Mouse (Mus musculus): ENCODE measurements around the gene Glg1.
"Not testable (repeated sequence)": the region's sequence is repeated elsewhere in the genome, so short reads cannot be mapped to it uniquely, and the experiment has no call there.

The Glg1 gene

DNA sequence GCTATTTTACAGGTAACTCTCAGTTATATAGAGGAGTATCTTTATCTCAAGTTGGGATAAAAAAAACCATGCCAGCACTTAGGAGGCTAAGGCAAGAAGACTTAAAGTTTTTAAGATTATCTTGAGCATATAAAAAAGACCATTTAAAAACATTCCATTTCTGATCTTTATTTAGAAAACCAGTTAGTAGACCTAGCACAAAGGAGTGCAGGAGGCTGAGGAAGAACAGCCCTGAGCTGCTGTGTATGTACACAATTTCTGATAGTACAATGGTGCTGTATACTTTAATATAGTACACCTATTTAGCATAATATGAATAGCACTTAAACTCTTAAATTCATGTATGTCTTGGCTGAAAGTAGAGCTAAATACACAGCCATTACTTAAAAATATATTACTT is 10.9 kb downstream of the Glg1 start:
- DNase-seq = no peak

DNA sequence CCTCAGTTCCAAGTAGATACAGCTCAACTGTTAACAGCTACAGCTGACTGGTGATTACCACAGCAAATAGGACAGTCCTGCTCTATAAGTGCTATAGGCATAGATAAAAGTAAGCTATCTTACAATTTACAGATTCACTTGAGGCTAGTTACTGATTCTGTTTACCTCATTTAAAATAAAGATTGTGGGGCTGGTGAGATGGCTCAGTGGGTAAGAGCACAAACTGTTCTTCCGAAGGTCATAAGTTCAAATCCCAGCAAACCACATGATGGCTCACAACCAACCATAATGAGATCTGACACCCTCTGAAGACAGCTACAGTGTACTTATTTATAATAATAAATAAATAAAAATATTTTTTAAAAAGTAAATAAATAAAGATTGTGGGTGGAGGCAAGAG is 12.2 kb downstream of the Glg1 start:
- not testable (repeated sequence) for DNase-seq

DNA sequence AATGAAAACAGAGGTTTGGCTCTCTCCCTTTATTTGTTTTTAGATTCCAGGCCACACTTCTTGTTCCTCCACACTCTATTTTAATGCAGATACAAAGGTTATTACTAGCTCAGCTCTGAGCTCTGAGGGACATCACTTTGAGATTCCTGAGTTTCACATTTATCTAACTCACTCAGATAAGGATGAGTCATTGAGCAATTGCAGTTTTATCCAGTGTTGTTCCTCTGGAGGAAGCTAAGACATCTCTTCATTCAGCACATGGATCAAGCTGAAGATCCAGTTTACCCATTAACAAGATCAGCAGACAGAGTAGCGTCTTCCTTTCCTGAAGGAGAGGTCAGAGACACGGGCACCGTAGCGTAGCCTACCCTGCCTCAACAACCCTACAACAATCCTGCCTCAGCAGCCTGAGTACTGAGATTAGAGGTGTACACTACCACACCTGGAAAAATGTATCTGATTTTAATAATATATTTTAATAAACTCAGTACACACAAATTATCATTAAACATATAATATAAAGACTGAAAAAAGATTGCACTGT is 12.7 kb downstream of the Glg1 start:
- DNase-seq = no peak

DNA sequence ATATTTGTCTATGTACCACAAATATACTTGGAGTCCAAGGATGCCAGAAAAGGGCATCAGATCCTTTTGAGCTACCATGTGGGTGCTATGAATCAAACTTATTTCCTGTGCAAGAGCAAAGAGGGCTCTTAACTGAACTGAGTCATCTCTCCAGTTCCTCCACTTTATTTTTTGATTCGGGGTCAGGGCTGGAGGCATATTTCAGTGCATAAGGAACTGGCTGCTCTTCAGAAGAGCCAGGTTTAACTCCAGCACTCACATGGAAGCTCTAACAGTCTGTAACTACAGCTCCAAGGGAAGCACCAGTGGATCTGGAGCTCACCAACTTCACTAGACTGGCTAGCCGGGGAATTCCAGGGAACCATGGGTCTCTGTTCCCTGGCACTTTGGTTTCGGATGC is 21.7 kb downstream of the Glg1 start:
- no peak for DNase-seq

DNA sequence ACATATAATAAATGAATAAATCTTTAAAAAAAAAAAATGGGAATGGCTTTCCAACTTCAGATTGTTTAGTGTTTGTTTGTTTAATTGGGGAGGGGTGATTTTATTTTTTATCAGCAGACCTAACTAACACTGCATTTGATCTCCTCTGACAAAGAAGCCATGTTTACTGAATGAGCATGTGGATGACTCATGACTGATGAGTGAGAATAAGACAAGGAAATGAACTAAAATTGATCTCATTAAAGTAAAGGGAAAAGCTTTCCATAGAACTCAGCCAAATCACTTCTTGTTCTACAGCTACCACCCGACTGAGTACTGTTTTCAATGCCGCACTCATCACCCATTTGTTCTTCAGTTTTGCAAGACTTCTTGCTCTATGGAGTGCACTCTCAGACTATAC is 25.3 kb downstream of the Glg1 start:
- DNase-seq = no peak

DNA sequence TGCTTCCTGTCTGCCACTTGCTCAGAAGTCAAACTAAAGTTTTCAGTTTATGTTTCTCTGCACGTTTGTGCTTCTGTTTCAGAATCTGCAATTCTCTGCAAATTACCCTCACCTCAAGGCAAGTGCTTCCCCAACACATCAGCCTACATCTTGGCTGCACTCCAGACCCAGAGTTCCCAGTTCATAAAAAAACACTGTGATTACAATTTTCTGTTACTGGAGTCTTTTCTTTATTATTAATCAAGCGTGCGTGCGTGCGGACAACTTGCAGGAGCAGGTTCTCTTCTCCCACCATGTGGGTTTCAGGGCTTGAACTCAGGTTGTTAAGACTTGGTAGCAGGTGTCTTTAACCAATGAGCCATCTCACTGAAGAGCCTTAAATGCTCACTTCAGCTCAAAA is 34.9 kb downstream of the Glg1 start:
- DNase-seq = peak; percentile 34

DNA sequence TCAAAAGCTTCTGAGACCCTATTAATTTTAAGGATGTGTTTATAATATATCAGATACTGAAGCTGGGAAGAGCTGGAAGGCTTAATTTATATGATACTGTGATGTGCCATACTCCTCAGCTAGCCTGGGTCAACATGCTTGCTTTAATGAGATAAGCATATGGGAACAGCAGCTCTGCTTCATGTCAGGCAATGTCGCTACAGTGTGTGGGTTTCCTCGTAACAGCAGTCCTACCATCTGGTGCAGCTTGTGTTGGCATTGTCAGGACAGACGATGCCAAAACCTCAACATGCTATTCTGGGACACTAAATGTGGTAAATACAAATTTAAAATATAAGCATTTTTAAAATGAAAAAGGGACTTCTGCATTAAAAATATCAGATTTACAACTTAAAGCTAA is 40.9 kb downstream of the Glg1 start:
- DNase-seq = peak; percentile 27

DNA sequence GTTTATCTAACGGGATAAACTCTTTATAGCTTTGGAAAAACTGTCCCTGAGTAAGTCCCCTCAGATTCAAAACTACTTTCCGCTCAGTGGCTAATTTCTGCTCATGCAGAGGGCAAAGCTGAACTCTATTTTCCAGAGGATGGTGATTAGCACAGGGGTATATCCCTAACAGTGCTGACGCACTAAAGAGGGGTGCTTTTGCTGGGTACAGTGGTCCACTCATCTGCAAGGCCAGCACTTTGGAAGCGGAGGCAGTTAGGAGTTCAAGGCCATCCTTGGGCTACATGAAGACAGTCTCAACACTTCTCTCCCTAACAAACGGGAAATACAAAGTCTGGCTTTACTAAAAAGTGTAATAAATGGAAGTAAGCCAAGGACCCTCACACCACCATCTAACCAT is 45.6 kb downstream of the Glg1 start:
- DNase-seq = no peak

DNA sequence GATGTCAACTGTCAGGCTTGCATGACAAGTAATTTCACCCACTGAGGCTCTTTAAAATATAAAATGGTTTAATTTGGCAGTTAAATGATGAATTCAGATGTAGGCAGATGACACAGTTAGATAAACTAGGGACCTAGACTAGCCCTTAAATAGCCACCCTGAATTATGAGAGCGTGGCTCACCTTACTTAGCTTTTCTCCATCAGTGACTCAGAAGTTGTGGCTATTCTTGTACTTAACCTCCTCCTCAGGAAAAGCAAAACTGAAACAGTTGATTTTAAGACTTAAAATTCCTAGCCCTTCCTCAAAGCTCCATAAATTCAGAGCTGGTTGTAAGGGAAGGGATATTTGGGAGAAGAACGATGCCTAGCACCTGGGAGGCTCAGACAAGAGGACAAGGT is 47.8 kb downstream of the Glg1 start:
- no peak for DNase-seq

DNA sequence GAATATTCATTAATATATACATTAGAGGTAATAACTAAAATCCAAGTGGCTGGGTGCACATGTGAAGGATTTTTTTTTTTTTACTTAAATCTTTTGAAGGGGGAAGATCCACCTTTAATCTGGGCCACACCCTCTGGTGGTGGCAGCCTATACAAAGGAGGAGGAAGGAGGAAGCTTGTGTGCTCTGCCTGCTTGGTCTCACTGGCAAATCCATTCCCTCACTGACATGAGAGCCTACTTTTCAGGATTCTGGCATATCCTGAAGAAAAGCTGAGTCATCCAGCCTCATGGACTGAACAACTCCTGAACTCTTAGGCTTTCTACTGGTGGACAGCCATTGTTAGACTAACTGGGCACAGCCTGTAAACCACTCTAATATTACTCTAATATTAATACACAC is 49.1 kb downstream of the Glg1 start:
- DNase-seq = no peak

DNA sequence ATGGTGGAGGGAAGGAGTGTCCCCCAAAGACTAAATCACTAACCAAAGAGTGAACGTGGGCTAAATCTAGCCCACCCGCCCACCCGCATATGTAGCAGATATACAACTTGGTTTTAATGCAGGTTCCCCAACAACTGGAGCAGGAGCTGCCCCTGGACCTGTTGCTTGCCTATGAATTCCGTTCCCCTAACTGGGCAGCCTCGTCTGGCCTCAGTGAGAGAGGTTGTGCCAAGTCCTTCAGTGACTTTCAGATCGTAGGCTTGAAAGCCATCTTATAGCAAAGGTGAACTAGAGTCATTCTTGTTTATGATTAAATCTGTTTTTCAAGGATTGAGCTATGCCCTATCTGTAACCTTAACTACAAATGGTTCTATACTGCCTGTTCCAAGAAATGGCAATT is 52.7 kb downstream of the Glg1 start:
- DNase-seq = no peak

DNA sequence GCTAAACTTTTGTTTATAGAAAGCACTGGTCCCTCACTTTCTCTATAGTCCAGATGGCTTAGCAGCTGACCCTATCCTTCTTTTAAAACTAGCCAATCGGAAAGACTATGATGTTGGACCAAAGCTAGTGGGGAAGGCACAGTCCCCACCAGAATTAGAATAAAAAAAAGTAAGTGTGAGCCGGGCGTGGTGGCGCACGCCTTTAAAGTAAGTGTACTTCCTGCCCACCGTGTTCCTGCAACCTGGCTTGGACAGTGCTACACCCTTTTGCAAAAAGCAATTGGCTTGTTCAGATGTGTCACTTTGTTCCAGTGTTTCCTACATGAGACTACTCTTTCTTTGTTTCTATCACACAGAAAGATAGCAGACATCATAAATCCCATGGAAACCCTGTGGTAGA is 54.0 kb downstream of the Glg1 start:
- DNase-seq = no peak

DNA sequence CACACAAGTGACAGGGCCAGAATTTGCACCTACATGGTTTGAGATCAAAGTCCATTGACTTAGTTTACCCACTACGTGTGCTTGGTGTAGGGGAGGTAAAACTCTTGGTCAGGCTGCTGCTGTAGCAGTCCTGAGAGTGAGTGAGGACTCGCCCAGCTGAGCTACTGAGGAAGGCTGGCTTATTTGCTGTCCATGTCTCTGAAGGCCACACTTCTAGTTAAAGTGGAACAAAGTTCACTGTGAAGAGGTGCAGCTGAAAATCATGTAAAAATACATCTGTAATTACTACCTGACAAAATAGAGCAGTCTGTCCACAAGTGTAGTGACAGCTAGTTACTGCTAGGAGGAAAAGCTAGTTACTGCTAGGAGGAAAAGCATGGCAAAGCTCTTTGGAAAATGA is 55.7 kb downstream of the Glg1 start:
- no peak for DNase-seq

DNA sequence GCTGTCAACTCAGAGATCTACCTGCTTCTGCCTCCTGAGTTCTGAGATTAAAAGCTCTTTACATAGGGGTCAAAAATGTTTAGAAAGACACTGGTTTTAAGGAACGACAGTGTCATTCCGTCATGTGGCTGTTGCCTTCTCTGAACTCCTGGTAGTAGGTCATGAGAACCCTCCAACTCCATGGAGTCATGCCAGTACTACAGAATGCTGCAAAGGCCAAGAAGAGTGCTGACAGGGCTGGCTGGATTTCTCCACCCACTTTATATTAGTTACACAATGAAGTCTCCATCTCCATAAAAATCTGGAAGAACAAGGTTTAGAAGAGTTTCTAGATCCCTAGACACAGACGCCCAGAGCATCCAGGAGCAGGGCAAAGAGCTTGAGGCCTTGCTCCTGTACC is 61.0 kb downstream of the Glg1 start:
- no peak for DNase-seq

DNA sequence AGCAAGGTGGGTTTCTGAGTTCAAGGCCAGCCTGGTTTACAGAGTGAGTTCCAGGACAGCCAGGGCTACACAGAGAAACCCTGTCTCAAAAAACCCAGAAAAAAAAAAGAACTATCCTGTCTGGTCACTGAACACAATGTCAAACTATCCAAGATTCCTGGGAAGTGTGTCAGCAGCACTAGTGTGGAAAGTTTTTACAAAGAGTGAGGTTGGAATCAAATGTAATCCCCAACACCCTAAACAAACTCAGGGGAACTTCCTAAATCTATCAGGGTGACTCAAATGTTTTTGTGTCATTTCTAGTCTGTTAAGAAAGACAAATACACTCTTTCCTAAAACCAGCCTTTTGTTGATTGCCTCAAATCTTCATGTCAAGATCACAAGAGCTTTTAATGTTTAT is 62.8 kb downstream of the Glg1 start:
- no peak for DNase-seq

DNA sequence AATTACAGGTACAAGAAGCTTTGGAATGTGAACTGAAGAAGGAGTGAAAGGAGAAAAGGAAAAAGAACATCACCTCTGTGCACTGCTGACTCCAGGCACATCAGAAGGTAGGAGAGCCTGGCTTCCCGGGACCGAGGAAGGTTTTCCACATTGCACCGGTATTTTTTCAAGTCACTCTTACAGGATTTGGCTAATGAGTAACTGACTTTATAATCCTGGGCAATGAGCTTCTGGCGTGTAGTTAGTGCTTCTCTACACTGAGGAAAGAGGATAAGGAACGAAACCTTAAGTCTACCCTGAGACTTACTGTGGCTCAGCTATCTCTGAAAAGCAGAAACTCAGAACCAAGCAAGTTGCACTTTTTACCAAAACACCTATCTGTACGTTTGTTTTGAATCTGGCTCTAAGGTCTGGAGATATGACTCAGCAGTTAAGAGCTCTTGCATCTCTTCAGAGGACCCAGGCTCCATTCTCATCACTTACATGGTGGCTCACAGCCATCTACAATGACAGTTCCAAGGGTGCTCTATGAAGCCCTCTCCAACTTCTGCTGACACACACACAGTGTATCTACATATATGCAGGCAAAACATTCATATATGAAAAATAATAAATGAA is 70.3 kb downstream of the Glg1 start:
- no peak for DNase-seq

DNA sequence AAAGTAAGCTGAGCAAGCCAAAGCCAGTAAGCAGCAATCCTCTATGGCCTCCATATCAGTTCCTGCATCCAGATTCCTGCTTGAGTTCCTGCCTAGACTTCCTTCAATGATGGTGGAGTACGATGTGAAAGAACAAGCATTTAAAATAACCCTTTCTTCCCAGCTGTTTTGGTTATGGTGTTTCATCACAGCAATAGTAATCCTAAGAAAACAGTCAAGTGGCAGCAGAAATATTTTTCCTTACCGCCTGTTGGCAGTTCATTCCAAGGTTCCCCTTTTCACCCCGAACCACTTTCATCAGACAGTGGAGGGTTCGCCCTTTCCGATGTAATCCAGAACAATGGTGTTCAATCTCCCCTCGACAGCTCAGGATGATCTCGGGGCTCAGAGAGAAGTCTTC is 71.5 kb downstream of the Glg1 start:
- DNase-seq = no peak

DNA sequence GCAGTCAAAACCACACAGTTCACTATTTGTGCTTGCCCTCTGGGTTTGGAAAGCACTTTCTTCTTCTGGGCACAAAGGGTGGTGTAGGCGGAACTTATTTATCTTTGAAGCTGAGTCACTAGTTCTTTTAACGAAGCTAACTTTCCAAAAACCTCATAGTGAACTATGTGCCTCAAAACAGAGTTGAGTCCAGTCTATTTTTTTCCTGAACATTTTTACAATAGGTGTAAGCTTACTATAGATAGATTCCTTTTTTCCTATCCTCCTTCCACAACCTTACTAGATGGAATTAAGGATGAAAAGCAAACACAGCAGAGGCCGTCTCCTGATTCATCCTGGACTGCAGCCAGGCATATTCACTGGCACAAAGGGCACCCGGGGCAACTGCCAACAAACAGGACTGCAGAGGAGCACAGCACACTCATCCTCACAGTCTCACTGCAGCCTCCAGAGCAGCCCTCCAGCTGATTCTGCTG is 73.5 kb downstream of the Glg1 start:
- DNase-seq = peak; percentile 16

DNA sequence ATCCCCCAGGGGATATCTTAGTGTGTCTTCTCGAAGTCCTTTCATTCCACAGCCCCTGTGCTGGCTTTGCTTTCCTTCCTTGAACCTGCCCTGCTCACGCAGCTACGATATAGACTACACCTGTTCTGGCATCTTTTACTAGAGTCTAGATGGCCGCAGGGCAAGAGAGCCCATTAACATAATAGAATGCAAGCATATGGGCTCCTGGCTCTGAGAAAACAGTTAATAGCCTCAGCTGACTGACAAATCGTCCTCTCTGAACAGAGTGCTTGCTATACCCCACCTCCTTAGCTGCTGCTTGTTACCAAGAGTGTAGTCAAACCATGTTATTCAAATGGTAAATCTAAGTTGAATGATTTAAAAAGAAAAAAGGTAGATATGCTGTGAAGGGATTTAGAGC is 87.4 kb downstream of the Glg1 start:
- no peak for DNase-seq

DNA sequence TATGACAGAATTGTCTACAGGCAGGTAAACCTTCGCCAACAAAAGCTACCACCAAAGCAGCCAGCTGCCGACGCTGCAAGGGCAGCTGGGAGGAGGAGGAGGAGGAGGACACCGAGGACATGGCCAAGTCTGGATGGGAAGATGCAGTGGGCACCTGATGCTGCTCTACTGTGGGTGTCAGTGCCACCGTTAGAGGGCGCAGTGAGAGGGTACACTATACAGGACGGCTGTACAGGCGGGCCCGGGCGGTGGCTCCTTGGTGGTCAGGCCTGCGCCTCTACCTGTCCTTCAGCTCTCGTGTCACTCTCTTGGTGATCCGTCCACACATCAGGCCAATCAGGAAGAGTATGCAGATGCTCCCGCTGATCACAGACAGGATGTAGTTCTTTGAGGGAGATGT is 101.4 kb downstream of the Glg1 start:
- DNase-seq = peak; percentile 59

DNA sequence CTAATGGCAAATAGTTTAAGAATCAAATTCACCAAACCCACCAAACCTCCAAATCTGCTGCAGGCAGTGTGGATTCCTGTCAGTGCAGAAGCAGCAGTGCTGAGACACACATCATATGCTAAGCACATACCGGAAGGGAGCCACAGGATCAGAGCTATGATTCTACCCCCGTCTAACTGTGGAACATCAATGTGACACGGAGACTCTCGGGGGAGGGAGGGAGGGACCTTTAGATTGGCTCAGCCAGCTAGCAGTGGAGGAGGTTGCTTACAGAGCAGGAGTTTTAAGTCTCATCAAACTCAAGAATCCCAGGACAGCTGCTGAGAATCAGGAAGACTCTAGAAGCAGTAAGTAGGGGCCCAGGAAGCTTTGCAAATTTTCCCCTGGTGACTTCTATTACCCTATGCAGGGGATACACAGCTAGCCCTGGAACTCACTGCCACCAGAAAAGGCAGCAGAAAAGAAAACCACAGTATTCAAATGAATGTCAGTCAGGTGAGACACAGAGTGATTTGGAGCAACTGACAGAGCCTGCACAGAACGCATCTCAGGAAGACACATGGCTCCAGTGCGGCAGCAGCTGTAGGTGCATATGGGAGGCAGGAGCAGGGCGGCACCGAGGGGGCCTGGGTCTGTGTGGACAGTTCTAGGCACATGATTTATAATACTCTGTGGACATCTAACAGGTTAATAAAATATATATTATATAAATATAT is 103.1 kb downstream of the Glg1 start:
- DNase-seq = no peak

DNA sequence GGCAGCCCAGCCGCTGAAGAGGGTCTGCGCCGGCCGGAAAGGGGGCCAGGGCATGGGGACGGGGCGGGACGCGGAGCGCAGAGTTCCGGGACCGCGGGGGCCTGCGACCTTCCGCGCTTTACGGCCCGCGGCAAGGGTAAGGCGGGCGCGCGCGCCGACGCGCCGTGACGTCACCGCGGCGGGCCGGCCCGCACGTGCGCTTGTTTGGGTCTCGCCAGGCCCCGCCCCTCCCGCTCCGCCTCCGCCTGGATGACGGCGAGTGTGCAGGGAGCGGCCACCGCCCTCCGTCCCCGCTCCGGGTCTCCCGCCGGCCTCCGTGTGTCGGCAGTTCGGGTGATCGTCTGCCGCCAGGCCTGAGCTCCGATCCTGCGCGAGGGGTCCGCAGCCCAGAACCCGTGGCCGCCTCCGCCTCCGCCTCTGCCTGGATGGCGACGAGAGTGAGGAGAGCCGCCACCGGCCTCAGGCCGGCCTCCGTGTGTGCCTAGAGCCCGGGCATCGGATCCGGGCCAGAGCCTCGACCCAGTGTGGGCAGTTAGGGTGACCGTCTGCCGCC is 113.5 kb downstream of the Glg1 start:
- peak; percentile 95 for DNase-seq

DNA sequence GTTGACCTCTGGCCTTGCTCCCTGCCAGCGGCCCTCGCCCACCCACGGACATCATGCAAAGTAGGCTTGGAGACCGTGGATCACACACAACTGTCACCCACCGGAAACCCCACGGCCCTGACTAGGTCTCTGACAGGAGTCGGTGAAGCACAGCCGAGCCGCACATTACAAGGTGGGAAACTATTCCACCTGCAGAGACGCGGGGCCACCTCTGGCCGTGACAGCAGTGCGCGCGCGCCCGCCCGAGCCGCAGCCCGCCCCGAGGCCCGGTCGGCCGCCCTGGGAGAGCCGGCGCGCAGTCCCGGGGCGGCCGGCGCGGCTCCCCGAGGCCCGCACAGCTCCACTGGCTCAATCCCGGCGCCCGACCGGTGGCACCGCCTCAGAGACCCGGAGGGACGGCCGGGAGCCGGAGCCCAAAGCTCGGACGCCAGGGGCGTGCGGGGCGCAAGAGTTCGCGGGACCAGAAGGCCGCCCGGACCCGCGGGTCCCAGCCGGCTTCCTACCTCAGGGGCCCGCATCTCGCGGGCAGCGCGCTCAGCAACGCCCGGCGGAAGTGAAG is 114.0 kb downstream of the Glg1 start:
- DNase-seq = peak; percentile 19

DNA sequence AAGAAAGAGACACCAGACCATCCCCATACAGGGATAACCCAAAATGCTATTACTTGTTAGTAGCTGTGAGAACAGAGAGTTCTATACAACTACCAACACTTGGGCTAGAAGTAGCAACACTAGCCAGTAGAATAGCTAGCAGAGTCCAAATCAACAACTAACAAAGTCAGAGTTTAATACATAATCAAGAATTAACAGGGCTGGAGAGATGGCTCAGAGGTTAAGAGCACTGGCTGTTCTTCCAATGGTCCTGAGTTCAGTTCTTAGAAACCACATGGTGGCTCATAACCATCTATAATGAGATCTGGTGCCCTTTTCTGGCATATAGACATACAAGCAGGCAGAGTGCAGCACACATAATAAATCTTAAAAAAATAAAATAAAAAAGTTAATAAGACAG is 116.5 kb downstream of the Glg1 start:
- no peak for DNase-seq

Measured in retina, postnatal 1 day (tissue).